Mouse (Mus musculus) ovary, postnatal 14 days (tissue): ENCODE measurements at regions not wholly inside any gene's neighbourhood (a gene's known extent, or its start where the extent isn't known, plus 50 kb on each side); places are given as distances from the start of the nearest gene placed in this dataset.

Experiments
- DNase-seq: peaks from one replicate; pipeline ENCODE4 v3.0.0; 2022; ENCODE audit warnings: low spot score

- DNase-seq = no peak
These were observed 67.4 kb upstream of the Dkk2 start for GRCm38 (mm10) chr3:132017485-132018261.

GRCm38 (mm10) chr3:132018505-132018904 lies 66.6 kb upstream of the Dkk2 start:
- no peak for DNase-seq

GRCm38 (mm10) chr3:132022032-132022431 lies 63.1 kb upstream of the Dkk2 start:
- no peak for DNase-seq

- DNase-seq = no peak
These were observed 61.8 kb upstream of the Dkk2 start for GRCm38 (mm10) chr3:132023342-132023741.

GRCm38 (mm10) chr3:132029112-132029511 lies 56.0 kb upstream of the Dkk2 start:
- DNase-seq = no peak

GRCm38 (mm10) chr3:132033078-132033713 lies 51.9 kb upstream of the Dkk2 start:
- DNase-seq = no peak

GRCm38 (mm10) chr3:132035176-132035575 lies 49.9 kb upstream of the Dkk2 start:
- no peak for DNase-seq
